Mouse (Mus musculus) MEL (cell line): ENCODE results near the gene Scarb2. TPM values are rescaled to one million over a fixed set of nuclear protein-coding genes. Genes with fewer than 3 reads are reported as not detected.

Experiments used
- DNase-seq: peaks from one replicate; pipeline ENCODE4 v3.0.0; 2011; ENCODE audit warnings: low read depth, low spot score
- H3K27ac ChIP-seq: 2 replicates; pipeline ENCODE4 v1.5.1; 2012; ENCODE audit warnings: low read depth, mild to moderate bottlenecking, control low read depth, low read length, moderate library complexity; ENCODE audit not compliant: control insufficient read depth
- H3K27me3 ChIP-seq, 2 experiments: fragments of 150-350 bp in 1 of 2; sonication (generic) in 1 of 2; 2 replicates each; pipeline ENCODE4 v1.6.1; 2012; ENCODE audit warnings: low read length in 2 of 2, mild to moderate bottlenecking in 2 of 2, improper control_type of control experiment in 1 of 2, moderate library complexity in 1 of 2; ENCODE audit not compliant: insufficient read depth in 2 of 2, control insufficient read depth in 1 of 2
- H3K36me3 ChIP-seq, 2 experiments: 2 replicates each; pipeline ENCODE4 v1.6.1; 2012 to 2014; ENCODE audit warnings: low read length in 2 of 2, improper control_type of control experiment in 1 of 2, inconsistent platforms in 1 of 2, mild to moderate bottlenecking in 1 of 2; ENCODE audit not compliant: insufficient read depth in 2 of 2, control insufficient read depth in 1 of 2
- H3K4me1 ChIP-seq, 2 experiments: fragments of 150-350 bp in 1 of 2; sonication (generic) in 1 of 2; 2 replicates each; pipeline ENCODE4 v1.6.1; 2012; ENCODE audit warnings: low read length in 2 of 2, improper control_type of control experiment in 1 of 2, mild to moderate bottlenecking in 1 of 2; ENCODE audit not compliant: insufficient read depth in 2 of 2, control insufficient read depth in 1 of 2
- H3K4me3 ChIP-seq, 2 experiments: fragments of 150-350 bp in 1 of 2; sonication (generic) in 1 of 2; 2 replicates each; pipeline ENCODE4 v1.5.1; 2012; ENCODE audit warnings: low read depth in 2 of 2, low read length in 2 of 2, mild to moderate bottlenecking in 2 of 2, moderate library complexity in 2 of 2, control low read depth in 1 of 2, improper control_type of control experiment in 1 of 2; ENCODE audit not compliant: control insufficient read depth in 1 of 2, insufficient read depth in 1 of 2
- H3K79me2 ChIP-seq: 2 replicates; pipeline ENCODE4 v1.6.1; 2012; ENCODE audit warnings: mild to moderate bottlenecking, low read length, moderate library complexity; ENCODE audit not compliant: control insufficient read depth, poor library complexity, insufficient read depth
- H3K9ac ChIP-seq: 2 replicates; pipeline ENCODE4 v1.6.1; 2012; ENCODE audit warnings: low read depth, mild to moderate bottlenecking, control low read depth, low read length, moderate library complexity; ENCODE audit not compliant: control insufficient read depth, poor library complexity, severe bottlenecking
- H3K9me3 ChIP-seq: fragments of 150-350 bp; sonication (generic); replicated peaks from 2 replicates; pipeline ENCODE4 v1.6.1; 2012; ENCODE audit warnings: mild to moderate bottlenecking, low read length, improper control_type of control experiment, moderate library complexity; ENCODE audit not compliant: insufficient read depth
- BHLHE40 ChIP-seq: IDR thresholded peaks from 2 replicates; pipeline ENCODE4 v1.6.1; 2012; ENCODE audit warnings: low read depth, mild to moderate bottlenecking, inconsistent platforms, low read length, improper control_type of control experiment, borderline replicate concordance
- CHD2 ChIP-seq: IDR thresholded peaks from 2 replicates; pipeline ENCODE4 v1.6.1; 2011; ENCODE audit warnings: low read length, improper control_type of control experiment
- CTCF ChIP-seq, 3 experiments: IDR thresholded peaks in 2 of 3; conservative IDR thresholded peaks in 1 of 3; 2 replicates each; pipeline ENCODE4 v1.5.1; 2011 to 2012; ENCODE audit warnings: low read length in 3 of 3, low read depth in 2 of 3, mild to moderate bottlenecking in 2 of 3, improper control_type of control experiment in 1 of 3, inconsistent platforms in 1 of 3, mixed read lengths in 1 of 3, moderate library complexity in 1 of 3; ENCODE audit not compliant: control insufficient read depth in 1 of 3, insufficient read depth in 1 of 3, poor library complexity in 1 of 3, severe bottlenecking in 1 of 3
- E2F4 ChIP-seq: IDR thresholded peaks from 2 replicates; pipeline ENCODE4 v1.6.1; 2011; ENCODE audit warnings: low read depth, low read length, improper control_type of control experiment, borderline replicate concordance
- ELF1 ChIP-seq: IDR thresholded peaks from 2 replicates; pipeline ENCODE4 v1.6.1; 2014; ENCODE audit warnings: low read depth, mild to moderate bottlenecking, inconsistent platforms, low read length, improper control_type of control experiment, moderate library complexity
- EP300 ChIP-seq, 2 experiments: IDR thresholded peaks; 2 replicates each; pipeline ENCODE4 v1.6.1; 2011; ENCODE audit warnings: improper control_type of control experiment in 2 of 2, low read length in 2 of 2, low read depth in 1 of 2, mild to moderate bottlenecking in 1 of 2
- ETS1 ChIP-seq: IDR thresholded peaks from 2 replicates; pipeline ENCODE4 v1.6.1; 2012; ENCODE audit warnings: low read depth, mild to moderate bottlenecking, inconsistent platforms, low read length, improper control_type of control experiment, moderate library complexity
- GABPA ChIP-seq: IDR thresholded peaks from 2 replicates; pipeline ENCODE4 v1.6.1; 2012; ENCODE audit warnings: low read depth, mild to moderate bottlenecking, inconsistent platforms, low read length, improper control_type of control experiment, moderate library complexity
- HCFC1 ChIP-seq: IDR thresholded peaks from 2 replicates; pipeline ENCODE4 v1.6.1; 2012; ENCODE audit warnings: low read depth, mild to moderate bottlenecking, inconsistent platforms, low read length, improper control_type of control experiment, moderate library complexity
- MAFK ChIP-seq: IDR thresholded peaks from 2 replicates; pipeline ENCODE4 v1.6.1; 2011; ENCODE audit warnings: low read depth, mild to moderate bottlenecking, low read length, improper control_type of control experiment, borderline replicate concordance
- MAZ ChIP-seq: IDR thresholded peaks from 2 replicates; pipeline ENCODE4 v1.6.1; 2012; ENCODE audit warnings: low read depth, mild to moderate bottlenecking, inconsistent platforms, low read length, improper control_type of control experiment
- POLR2A ChIP-seq, 2 experiments: IDR thresholded peaks; 2 replicates each; pipeline ENCODE4 v1.6.1; 2011 to 2012; ENCODE audit warnings: low read length in 2 of 2, mild to moderate bottlenecking in 2 of 2, control low read depth in 1 of 2, improper control_type of control experiment in 1 of 2, low read depth in 1 of 2, moderate library complexity in 1 of 2; ENCODE audit not compliant: control insufficient read depth in 1 of 2, insufficient read depth in 1 of 2, poor library complexity in 1 of 2
- POLR2AphosphoS5 ChIP-seq: IDR thresholded peaks from 2 replicates; pipeline ENCODE4 v1.6.1; 2012; ENCODE audit warnings: low read depth, borderline replicate concordance, mild to moderate bottlenecking, inconsistent platforms, low read length, moderate library complexity, mixed read lengths
- RAD21 ChIP-seq: IDR thresholded peaks from 2 replicates; pipeline ENCODE4 v1.6.1; 2011; ENCODE audit warnings: mild to moderate bottlenecking, low read depth, low read length, improper control_type of control experiment
- SIN3A ChIP-seq: IDR thresholded peaks from 2 replicates; pipeline ENCODE4 v1.6.1; 2012; ENCODE audit warnings: low read length, improper control_type of control experiment, inconsistent platforms
- TBP ChIP-seq: IDR thresholded peaks from 2 replicates; pipeline ENCODE4 v1.8.0; 2011; ENCODE audit warnings: low read depth, low read length, improper control_type of control experiment
- TCF12 ChIP-seq: IDR thresholded peaks from 2 replicates; pipeline ENCODE4 v1.6.1; 2014; ENCODE audit warnings: low read depth, mild to moderate bottlenecking, inconsistent platforms, low read length, improper control_type of control experiment, moderate library complexity
- USF1 ChIP-seq: IDR thresholded peaks from 2 replicates; pipeline ENCODE4 v1.6.1; 2014; ENCODE audit warnings: low read depth, mild to moderate bottlenecking, inconsistent platforms, low read length, improper control_type of control experiment, moderate library complexity
- USF2 ChIP-seq, 2 experiments: IDR thresholded peaks; 2 replicates each; pipeline ENCODE4 v1.6.1; 2011 to 2012; ENCODE audit warnings: improper control_type of control experiment in 2 of 2, low read length in 2 of 2, borderline replicate concordance in 1 of 2, inconsistent platforms in 1 of 2, low read depth in 1 of 2, mild to moderate bottlenecking in 1 of 2; ENCODE audit not compliant: insufficient read depth in 1 of 2
- ZKSCAN1 ChIP-seq: IDR thresholded peaks from 2 replicates; pipeline ENCODE4 v1.6.1; 2012; ENCODE audit warnings: low read depth, mild to moderate bottlenecking, inconsistent platforms, low read length, improper control_type of control experiment, moderate library complexity
- polyA plus RNA-seq, 2 experiments: library from polyadenylated mRNA; stranded (reverse) in 1 of 2; unstranded in 1 of 2; fragments of >175 nt in 1 of 2; fragments of >200 nt in 1 of 2; gene quantifications; 2 replicates each; pipeline versions ENCODE4 v1.2.1 to v1.2.4; 2012; ENCODE audit warnings: low replicate concordance in 2 of 2, low read depth in 1 of 2; ENCODE audit not compliant: insufficient read length in 2 of 2, insufficient read depth in 1 of 2, missing spikeins in 1 of 2
- total RNA-seq: library from RNA; depleted of rRNA; stranded (reverse); fragments of 300-350 nt; gene quantifications from 2 replicates; pipeline ENCODE4 v1.2.3, GENCODE M21; 2012

Gene Scarb2
- total and polyA plus RNA-seq, 3 experiments: 13.6 to 16.5 TPM; not detected in 1

GRCm38 (mm10) chr5:92413982-92414375 lies 92.7 kb downstream of the Scarb2 start:
- DNase-seq: no peak
- H3K9me3 ChIP-seq: no peaks in the 10 kb centered on the region
- no peaks in the 10 kb centered on the region for H3K4me1 ChIP-seq
- H3K79me2 ChIP-seq: no peaks in the 10 kb centered on the region
- H3K36me3 ChIP-seq: peaks cover 0 to 21% of the 10 kb centered on the region in 2 experiments; a peak in 2 of 4 replicates
- TF ChIP-seq HCFC1: no peak
- no peak for TF ChIP-seq USF1
- no peak for TF ChIP-seq USF2 (IDR thresholded peaks at IDR 0.05; ENCODE audit: borderline replicate concordance in 1 of 2, insufficient read depth in 1 of 2, low read depth in 1 of 2, low read length in 2 of 2)
- no peak for TF ChIP-seq SIN3A
- TF ChIP-seq TCF12: no peak
- TF ChIP-seq ELF1: no peak
- TF ChIP-seq POLR2AphosphoS5: no peak
- no peak for TF ChIP-seq POLR2A (IDR thresholded peaks at IDR 0.05; ENCODE audit: control insufficient read depth in 1 of 2, insufficient read depth in 1 of 2, low read depth in 1 of 2, low read length in 2 of 2, poor library complexity in 1 of 2)
- no peak for TF ChIP-seq MAZ
- no peaks in the 10 kb centered on the region for H3K27me3 ChIP-seq
- no peak overlapping the region for H3K4me3 ChIP-seq
- H3K27ac ChIP-seq: no peak overlapping the region
- H3K9ac ChIP-seq: no peak overlapping the region

GRCm38 (mm10) chr5:92413271-92413981 lies 93.2 kb downstream of the Scarb2 start:
- TF ChIP-seq E2F4: no peak
- TF ChIP-seq ZKSCAN1: no peak
- TF ChIP-seq ETS1: no peak
- no peak for TF ChIP-seq MAFK
- no peak for TF ChIP-seq CHD2
- TF ChIP-seq TCF12: no peak
- TF ChIP-seq CTCF (IDR thresholded peaks at IDR 0.05 in 2 of 3, conservative IDR thresholded peaks at IDR 0.05 in 1 of 3; ENCODE audit: control insufficient read depth in 1 of 3, insufficient read depth in 1 of 3, low read depth in 2 of 3, low read length in 3 of 3, poor library complexity in 1 of 3, severe bottlenecking in 1 of 3): no peak
- TF ChIP-seq GABPA: no peak
- TF ChIP-seq EP300 (IDR thresholded peaks at IDR 0.05; ENCODE audit: low read depth in 1 of 2, low read length in 2 of 2): no peak
- TF ChIP-seq BHLHE40: no peak
- no peak for TF ChIP-seq TBP
- TF ChIP-seq RAD21: no peak
- H3K27me3 ChIP-seq: no peaks in the 10 kb centered on the region
- peaks cover 0 to 16% of the 10 kb centered on the region in 2 experiments; a peak in 2 of 4 replicates for H3K36me3 ChIP-seq
- H3K9me3 ChIP-seq: no peaks in the 10 kb centered on the region
- no peak for DNase-seq
- H3K9ac ChIP-seq: no peak overlapping the region
- H3K79me2 ChIP-seq: no peaks in the 10 kb centered on the region
- no peaks in the 10 kb centered on the region for H3K4me1 ChIP-seq
- H3K4me3 ChIP-seq: no peak overlapping the region
- no peak overlapping the region for H3K27ac ChIP-seq
